Mouse (Mus musculus): ENCODE data around the gene Trp73.

Trp73 gene

GRCm38 (mm10) chr4:154103912-154104311, 36.1 kb downstream of the Trp73 start:
- no peak for DNase-seq (ENCODE audit: low read depth, low spot score)

GRCm38 (mm10) chr4:154103386-154103785, 36.6 kb downstream of the Trp73 start:
- DNase-seq (ENCODE audit: low read depth, low spot score), result no peak

GRCm38 (mm10) chr4:154099361-154099760, 40.6 kb downstream of the Trp73 start:
- DNase-seq (ENCODE audit: low read depth, low spot score), result no peak

- DNase-seq (ENCODE audit: low read depth, low spot score), result no peak
Observed at GRCm38 (mm10) chr4:154096111-154096510, 43.9 kb downstream of the Trp73 start.

GRCm38 (mm10) chr4:154093210-154093609, 46.8 kb downstream of the Trp73 start:
- DNase-seq (ENCODE audit: low read depth, low spot score), result peak; percentile 71

GRCm38 (mm10) chr4:154091356-154091755, 48.7 kb downstream of the Trp73 start:
- DNase-seq (ENCODE audit: low read depth, low spot score), result no peak

GRCm38 (mm10) chr4:154089205-154089604, 50.8 kb downstream of the Trp73 start:
- DNase-seq (ENCODE audit: low read depth, low spot score), result peak; percentile 31

GRCm38 (mm10) chr4:154086436-154086835, 53.6 kb downstream of the Trp73 start:
- DNase-seq (ENCODE audit: low read depth, low spot score), result no peak

- DNase-seq (ENCODE audit: low read depth, low spot score), result peak; percentile 53
Observed at GRCm38 (mm10) chr4:154085856-154086255, 54.2 kb downstream of the Trp73 start.

- DNase-seq (ENCODE audit: low read depth, low spot score), result peak; percentile 90
Observed at GRCm38 (mm10) chr4:154081974-154082373, 58.0 kb downstream of the Trp73 start.

- DNase-seq (ENCODE audit: low read depth, low spot score), result no peak
Observed at GRCm38 (mm10) chr4:154081021-154081420, 59.0 kb downstream of the Trp73 start.

GRCm38 (mm10) chr4:154080211-154080610, 59.8 kb downstream of the Trp73 start:
- DNase-seq (ENCODE audit: low read depth, low spot score), result no peak

GRCm38 (mm10) chr4:154071941-154072340, 68.1 kb downstream of the Trp73 start:
- no peak for DNase-seq (ENCODE audit: low read depth, low spot score)

- no peak for DNase-seq (ENCODE audit: low read depth, low spot score)
Observed at GRCm38 (mm10) chr4:154071521-154071920, 68.5 kb downstream of the Trp73 start.

GRCm38 (mm10) chr4:154070896-154071295, 69.1 kb downstream of the Trp73 start:
- DNase-seq (ENCODE audit: low read depth, low spot score), result peak; percentile 91

GRCm38 (mm10) chr4:154064827-154065773, 74.9 kb downstream of the Trp73 start:
- DNase-seq (ENCODE audit: low read depth, low spot score), result peak; percentile 51

GRCm38 (mm10) chr4:154057696-154058095, 82.3 kb downstream of the Trp73 start:
- DNase-seq (ENCODE audit: low read depth, low spot score), result no peak

GRCm38 (mm10) chr4:154056661-154057060, 83.3 kb downstream of the Trp73 start:
- DNase-seq (ENCODE audit: low read depth, low spot score), result no peak

- no peak for DNase-seq (ENCODE audit: low read depth, low spot score)
Observed at GRCm38 (mm10) chr4:154056046-154056445, 84.0 kb downstream of the Trp73 start.

- no peak for DNase-seq (ENCODE audit: low read depth, low spot score)
Observed at GRCm38 (mm10) chr4:154055482-154055881, 84.5 kb downstream of the Trp73 start.

GRCm38 (mm10) chr4:154053065-154053464, 86.9 kb downstream of the Trp73 start:
- peak; percentile 25 for DNase-seq (ENCODE audit: low read depth, low spot score)

- DNase-seq (ENCODE audit: low read depth, low spot score), result no peak
Observed at GRCm38 (mm10) chr4:154051401-154051800, 88.6 kb downstream of the Trp73 start.

- no peak for DNase-seq (ENCODE audit: low read depth, low spot score)
Observed at GRCm38 (mm10) chr4:154045837-154046236, 94.2 kb downstream of the Trp73 start.
